Mouse (Mus musculus): Measurements from ENCODE around the gene Cd101. TPM values are rescaled to one million over a fixed set of nuclear protein-coding genes. Genes with fewer than 3 reads are reported as not detected.

Gene Cd101
- total RNA-seq, 2 experiments from 2014 or later, result 0.19 to 1.8 TPM

DNA sequence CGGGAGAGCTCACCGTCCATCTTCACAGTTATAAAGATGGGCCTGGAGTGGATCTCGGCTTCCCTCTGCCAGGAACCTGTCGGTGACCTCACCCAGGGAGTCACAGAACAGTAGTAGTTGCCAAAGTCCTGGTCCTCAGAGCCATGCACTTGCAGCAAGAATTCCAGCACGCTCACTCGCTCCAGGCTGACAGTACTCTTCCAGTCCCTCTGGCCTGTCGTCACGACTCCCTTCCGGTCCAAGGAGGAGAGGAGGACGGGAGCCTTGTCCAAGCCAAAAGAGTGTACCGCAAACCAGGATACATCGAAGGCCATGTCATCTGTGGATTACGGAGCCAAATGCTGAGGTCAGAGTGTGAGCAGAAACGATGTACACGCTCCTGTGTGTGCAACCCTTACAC lies 16.1 kb upstream of the Cd101 start:
- ATAC-seq (replicated peaks; ENCODE audit: low FRiP score, poor library complexity, severe bottlenecking), result no peak

DNA sequence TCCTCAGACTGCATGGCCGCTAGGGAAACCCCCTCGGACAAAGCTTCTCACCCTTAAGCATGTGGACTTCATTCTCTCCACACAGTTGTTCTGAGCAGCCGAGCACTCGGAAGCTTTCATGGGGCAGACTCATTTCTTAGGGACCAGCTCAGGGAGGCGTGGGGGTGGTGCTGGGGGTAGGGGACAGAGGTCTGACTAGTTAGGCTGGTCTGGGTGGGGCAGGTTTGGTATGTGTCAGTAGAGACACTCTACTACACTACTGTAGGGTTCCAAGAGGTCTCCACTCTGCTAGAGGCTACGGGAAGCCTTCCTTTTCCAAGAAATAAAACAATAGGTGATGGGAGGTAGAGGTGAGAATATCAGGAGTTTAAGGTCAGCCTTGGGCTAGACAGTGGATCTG lies 15.3 kb upstream of the Cd101 start:
- ATAC-seq (replicated peaks; ENCODE audit: low FRiP score, poor library complexity, severe bottlenecking), result no peak

DNA sequence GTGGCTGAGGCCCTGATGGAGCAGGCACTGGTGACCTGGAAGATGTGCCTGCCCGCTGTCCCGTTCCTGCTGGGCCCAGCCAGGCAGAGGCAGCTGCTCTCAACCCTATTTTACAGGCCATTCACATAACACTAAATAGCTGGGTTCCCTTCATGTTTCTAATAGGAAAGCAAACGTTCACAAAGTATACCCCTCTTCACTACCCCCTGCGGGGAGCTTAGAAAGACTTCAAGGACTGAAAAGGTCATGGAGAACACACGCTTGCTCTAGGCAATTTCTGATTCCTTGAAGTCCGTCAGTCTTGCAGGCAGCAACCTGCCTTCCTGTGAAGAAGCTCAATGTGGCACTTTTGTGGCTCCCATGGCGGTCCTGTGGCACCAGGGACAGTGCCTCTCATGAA lies 12.6 kb upstream of the Cd101 start:
- ATAC-seq (replicated peaks; ENCODE audit: low FRiP score, poor library complexity, severe bottlenecking), result no peak

DNA sequence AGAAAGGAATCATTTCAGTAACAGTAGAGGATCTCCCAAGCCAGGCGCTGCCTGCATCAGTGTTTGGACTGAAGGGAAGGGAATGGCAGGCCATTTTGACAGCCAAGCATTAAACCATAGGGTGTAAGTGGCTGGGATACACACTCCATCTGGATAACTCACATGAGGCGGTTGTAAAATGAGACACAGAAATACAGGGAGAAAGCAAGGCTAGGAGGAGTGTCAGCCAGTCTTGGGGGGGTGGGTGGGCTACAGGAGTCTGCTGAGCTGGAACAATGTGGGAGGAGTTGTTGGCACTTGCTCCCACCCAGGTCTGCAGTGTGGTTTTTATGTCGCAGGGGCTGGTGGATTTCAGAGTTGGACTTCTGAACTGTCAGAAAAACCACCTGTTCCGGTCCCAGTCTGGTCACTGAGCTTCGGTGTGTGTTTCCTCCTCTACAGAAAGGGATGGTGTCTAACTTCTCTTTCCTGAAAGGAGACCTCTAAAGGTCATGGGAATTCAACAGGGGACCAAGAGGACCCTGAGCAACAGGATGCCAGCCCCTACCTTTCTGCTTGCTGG lies 8.7 kb upstream of the Cd101 start:
- no peak for ATAC-seq (replicated peaks; ENCODE audit: low FRiP score, poor library complexity, severe bottlenecking)

DNA sequence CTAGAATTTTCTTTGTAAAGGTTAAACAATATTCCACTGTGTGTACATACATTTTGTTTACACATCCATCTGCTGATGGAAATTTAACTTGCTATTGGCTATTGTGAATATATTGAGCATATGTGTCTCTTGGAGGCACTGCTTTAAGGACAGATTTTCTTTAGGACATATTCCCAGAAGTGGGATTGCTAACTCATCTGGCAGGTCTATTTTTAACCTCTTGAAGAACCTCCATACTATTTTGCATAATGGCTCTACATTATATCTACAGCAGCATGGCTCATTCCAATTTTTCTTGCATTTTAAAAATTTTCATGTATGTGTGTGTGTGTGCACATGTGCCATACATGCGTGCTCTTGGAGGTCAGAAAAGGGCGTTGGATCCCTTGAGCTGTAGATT lies 6.6 kb upstream of the Cd101 start:
- ATAC-seq (replicated peaks; ENCODE audit: low FRiP score, poor library complexity, severe bottlenecking), result no peak

DNA sequence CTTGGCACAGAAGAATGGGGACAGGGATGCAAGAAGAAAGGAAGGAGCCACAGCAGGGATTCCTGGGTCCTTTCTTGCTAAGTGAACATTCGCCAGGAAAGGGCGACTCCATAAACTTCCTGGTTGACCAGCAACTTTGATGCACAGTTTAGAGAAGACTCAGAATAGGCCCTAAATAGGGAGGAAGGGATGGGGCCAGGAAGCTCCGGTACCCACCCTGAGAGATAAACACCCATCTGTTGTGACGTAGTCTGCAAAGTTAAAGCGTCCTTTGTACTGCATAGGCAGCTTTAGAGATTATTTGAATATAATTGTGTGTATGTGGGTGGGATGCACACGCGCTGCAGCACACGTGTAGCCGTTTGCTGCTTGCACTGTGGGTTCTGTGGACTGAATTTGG lies 5.2 kb upstream of the Cd101 start:
- ATAC-seq (replicated peaks; ENCODE audit: low FRiP score, poor library complexity, severe bottlenecking), result no peak

DNA sequence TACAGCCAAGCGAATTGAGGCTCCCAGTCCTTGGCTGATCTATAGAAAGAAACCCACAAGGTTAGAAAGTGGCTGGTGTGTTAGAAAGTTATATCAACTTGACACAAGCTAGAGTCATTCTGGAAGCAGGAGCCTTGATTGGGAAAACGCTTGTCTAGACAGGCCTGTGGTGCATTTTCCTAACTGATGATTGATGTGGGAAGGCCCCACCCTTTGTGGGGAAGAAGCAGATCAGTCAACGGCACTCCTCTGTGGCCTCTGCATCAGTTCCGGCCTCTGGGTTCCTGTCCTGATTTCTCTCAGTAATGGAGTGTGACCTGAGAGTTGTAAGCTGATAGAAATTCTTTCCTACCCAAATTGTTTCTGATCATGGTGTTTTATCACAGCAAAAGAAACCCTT lies 4.3 kb upstream of the Cd101 start:
- ATAC-seq (replicated peaks; ENCODE audit: low FRiP score, poor library complexity, severe bottlenecking), result no peak

DNA sequence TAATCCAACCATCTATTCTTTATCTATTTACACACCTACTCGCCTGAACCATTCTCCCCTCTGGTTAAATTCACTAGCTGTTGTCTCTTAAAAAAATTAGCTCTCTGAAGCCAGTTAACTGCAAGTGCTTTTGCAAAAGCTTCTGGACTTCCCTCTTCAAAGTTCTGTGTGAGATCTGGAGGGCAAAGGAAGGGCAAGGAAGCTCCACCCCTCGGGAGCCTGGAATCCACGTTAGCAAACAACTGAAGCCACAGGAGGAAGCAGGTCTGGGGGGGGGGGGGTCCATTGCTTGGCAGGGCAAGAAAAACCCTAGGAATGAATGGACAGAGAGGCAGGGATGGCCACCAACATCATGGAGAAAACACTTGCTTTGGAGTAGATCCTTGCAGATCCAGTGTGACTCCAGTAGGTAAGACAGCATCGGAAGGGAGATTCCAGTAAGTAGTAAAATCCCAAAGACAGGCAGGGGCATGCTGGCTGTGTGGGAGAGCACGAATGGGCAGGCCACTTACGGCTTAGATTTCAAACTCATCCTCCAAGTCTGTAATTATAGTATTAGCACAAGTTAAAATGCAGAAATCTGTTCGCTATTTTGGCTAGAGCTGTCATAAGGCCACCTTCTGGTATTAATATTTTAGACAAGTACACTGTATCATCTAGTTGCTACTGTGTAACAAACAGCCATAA lies 2.2 kb upstream of the Cd101 start:
- ATAC-seq (replicated peaks; ENCODE audit: low FRiP score, poor library complexity, severe bottlenecking), result no peak

DNA sequence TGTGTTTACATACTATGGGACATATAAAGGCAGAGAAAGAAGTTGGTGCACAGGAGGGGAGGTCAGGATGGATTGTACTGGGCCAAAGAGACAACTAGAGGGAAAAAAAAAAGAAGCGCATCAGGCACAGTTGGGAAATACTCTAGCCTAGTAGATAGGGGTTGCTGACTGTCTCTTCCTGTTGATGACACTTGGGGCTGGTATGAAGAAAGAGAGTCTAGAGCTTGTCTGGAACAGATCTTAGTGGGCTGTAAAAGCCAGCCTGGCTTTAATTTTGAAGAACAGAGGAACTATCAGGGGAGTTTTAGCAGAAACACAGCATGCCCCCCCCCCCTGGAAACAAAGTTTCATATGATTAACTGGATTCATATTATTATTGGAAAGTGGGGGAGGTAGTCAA lies 1.3 kb upstream of the Cd101 start:
- no peak for ATAC-seq (replicated peaks; ENCODE audit: low FRiP score, poor library complexity, severe bottlenecking)

DNA sequence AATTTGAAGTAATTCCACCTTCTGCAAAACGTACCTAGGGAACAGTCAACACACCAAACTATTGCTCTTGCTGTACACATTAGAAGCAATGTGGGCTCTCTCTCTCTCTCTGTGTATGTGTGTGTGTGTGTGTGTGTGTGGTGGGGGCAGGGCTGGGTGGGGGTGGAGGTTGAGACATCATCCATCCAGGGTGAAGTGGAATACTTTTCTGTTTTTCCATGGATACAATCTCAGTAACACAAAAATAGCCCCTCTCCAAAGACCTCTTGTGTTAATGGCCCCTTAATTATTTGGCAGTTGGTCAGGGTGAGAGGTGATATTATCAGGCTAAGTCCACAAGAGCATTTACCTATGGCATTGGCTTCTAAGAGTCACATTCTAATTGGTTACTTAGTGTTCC lies 2.6 kb downstream of the Cd101 start:
- ATAC-seq (replicated peaks; ENCODE audit: low FRiP score, poor library complexity, severe bottlenecking), result no peak

DNA sequence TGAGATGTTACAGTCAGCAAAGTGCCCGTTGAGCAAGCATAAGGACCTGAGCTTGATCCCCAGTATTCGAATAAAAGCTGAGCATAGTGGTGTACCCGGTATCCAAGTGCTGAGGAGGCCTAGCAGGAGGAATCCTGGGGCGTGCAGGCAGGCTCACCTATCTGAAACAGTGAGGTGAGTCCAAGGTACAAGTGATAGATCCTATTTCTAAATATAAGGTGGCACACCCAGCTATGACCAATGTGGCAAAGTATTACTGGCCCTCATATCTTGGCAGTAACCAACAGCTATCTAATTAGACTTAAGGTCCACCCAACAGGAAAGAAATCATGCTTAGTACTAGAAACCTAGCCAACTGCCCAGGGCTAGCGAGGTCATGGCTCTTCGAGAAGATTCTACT lies 6.4 kb downstream of the Cd101 start:
- no peak for ATAC-seq (replicated peaks; ENCODE audit: low FRiP score, poor library complexity, severe bottlenecking)

DNA sequence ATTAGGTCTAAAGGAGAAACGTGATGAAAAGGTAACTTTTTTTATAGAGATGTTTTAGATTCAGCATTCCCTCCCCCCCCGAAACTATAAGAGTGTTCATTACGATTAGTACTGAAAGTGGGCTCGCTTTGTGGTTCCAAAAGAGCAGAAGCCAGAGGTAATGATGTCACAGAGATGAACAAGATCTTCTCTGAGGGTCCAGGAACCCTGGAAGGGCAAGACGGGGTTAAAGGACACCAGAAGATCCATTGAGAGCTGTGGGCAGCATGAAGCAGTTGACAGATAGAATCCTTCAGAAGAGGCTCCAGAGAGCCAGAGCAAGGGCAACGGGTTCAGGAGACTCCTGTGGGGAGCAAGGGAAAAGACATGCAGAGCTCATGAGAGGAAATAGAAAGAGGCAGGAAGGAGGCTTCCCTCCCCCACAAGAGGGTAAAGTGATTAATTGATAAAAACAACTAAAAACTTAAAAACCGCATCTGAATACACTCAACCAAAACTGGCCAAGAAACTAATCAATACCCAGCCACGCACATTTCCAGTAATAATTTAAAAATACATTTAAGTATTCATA lies 7.8 kb downstream of the Cd101 start:
- ATAC-seq (replicated peaks; ENCODE audit: low FRiP score, poor library complexity, severe bottlenecking), result no peak

DNA sequence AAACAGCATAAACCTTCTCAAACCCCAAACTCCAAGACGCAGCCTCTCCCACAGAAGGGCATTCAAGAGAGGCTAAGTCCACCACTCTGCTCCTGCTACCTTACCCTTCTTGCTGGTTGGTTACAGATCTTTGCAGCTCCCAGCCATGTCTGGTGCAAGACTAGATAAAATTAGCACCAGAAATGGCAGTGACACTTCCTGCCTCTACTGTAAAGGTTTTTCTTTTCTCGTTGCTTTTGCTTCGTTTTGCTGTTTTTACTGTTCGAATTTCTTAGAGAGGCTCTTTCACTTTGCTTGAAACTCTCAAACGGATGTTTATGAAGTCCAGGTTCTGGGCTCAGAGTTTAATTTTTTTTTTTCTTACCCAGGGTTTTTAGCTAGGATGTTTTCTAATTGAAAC lies 8.3 kb downstream of the Cd101 start:
- no peak for ATAC-seq (replicated peaks; ENCODE audit: low FRiP score, poor library complexity, severe bottlenecking)

DNA sequence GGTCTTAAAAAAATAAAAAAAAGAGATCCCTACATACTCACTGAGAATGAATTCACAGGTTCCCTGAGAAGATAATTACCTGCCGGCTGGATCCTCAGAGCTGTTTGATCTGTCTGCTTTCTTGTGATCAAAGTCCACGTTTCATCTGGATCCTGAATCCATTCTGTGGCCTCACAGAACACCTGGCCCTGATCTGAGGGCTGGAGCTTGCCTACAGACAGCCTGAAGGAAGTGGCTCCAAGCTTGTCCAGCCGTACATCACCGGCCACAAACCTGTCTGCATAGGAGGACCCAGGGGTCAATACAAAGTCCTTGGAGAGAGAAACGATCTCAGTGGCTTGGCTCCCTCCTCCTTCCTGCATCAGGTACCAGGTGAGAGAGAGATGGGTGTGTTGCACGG lies 10.9 kb downstream of the Cd101 start:
- ATAC-seq (replicated peaks; ENCODE audit: low FRiP score, poor library complexity, severe bottlenecking), result no peak

DNA sequence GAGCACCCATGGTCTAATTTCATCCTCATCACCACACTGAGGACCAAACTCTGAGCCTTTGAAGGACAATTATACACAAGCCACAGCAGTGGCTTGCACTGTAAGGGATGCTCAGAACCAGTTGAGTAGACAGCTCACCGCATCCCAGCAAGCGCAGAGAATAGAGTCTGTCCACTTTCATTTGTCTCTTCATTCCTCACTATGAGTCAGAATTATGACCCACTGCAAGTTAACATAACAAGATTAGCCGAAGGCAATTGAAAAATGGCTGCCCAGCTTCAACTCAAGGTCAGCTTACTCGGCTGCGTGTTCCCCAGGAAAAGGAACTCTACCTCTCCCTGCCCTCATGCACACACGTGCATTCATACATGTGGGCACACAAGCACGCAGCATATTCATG lies 13.3 kb downstream of the Cd101 start:
- ATAC-seq (replicated peaks; ENCODE audit: low FRiP score, poor library complexity, severe bottlenecking), result no peak

DNA sequence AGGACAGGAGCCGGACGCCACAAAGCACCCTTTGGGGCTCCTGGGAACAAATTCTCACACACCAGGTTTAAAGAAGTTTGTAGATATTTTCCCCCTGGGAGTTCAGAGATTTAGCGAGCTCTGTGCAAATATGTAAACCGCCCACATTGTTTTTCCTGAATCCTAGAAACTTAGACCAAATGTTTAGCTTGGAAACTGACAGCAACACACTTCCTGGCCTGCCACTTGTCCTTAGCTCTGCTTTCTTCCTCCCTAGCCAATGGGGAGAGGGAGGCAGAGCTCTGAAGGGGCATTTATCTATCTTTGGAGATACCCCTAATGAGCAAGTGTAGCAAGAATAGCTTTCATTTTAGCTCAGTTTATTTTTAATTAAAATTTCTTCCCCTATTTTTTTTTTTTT lies 14.1 kb downstream of the Cd101 start:
- no peak for ATAC-seq (replicated peaks; ENCODE audit: low FRiP score, poor library complexity, severe bottlenecking)

DNA sequence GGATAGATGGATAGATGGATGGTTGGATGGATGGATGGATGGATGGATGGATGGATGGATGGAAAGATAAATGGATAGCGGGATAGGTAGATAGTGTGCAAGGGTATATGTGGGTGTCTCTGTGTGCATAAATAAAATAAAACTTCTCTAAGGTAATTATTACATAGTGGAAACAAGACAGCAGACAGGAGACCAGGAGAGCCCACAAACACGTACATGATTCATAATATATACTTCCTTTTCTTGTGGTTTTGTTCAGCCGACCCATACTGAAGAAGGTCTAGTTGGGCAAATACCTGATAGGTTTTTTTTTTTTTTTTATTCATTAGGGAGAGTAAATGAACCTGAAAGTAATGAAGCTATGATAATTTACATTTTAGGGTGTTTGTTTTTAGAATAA lies 15.8 kb downstream of the Cd101 start:
- ATAC-seq (replicated peaks; ENCODE audit: low FRiP score, poor library complexity, severe bottlenecking), result no peak

DNA sequence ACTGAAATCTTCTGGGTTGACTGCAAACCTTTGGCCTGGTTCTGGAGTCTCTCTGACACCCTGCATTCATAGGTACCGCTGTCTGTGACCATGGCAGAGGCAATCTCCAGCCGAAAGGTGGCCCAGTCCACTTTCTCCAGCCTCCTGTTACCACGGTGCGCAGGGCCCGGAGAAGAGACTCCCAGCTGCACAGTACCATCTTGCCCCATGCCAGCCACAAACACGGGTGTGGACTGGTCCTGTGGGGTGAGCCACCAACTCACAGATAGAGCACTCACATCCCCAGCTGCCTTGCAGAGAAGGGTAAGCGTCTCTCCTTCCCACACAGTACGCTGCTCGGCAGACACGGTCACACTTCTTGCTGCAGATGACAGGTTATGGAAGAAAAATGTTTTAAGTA lies 16.4 kb downstream of the Cd101 start:
- ATAC-seq (replicated peaks; ENCODE audit: low FRiP score, poor library complexity, severe bottlenecking), result no peak

DNA sequence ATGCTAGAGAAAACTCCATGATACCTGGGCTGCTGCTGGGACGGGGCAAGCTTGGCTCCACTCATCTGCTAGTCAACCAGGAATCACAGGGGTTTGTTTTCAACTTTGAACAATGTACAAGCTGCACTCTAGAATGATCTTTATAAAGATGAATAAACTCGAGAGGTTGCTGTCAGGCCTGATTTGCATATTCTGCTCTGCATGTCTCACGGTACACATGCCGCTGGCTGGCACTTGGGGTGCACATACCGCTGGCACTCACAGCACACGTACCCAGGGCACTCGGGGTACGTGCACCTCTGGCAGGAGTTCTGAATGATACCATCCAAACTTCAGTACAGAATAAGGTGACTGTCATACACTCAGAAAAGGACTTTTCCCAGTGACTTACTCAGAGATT lies 16.8 kb downstream of the Cd101 start:
- ATAC-seq (replicated peaks; ENCODE audit: low FRiP score, poor library complexity, severe bottlenecking), result no peak

DNA sequence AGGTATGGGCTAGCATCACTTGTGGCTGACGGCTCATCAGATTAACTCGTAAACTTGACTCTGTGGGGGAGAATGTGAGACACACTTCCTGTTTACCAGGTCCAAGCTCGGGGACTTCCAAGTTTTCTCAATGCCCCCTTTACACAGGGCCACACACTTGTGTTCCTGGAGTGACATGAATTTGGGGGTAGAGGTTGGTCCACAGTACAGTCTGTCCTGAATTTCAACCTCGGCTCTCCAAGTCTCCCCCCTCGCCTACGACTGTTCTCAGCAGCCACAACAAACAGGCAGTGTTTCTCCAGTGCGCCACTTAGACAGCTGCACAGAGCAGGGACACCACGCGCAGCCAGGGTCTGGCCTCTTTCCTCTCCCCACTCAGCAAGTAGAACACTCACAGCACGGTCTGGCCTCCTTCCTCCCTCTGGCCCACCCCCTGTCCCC lies 17.2 kb downstream of the Cd101 start:
- no peak for ATAC-seq (replicated peaks; ENCODE audit: low FRiP score, poor library complexity, severe bottlenecking)

DNA sequence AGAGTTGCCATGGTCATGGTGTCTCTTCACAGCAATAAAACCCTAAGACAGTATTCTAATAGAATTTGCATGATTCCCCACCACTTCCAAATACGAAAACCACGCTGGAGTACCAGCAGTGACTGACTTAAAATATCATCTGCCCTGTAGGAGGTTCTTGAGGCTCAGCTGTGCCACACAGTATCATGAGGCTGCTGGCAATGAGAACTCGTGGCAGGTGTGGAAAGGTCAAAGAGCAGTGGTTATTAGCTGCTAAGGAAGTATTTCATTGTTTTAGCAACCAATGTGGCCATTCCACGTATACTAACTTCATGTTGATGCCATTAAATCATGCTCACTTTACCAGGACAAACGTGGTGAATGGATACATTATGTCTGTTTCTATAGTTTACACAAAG lies 18.2 kb downstream of the Cd101 start:
- no peak for ATAC-seq (replicated peaks; ENCODE audit: low FRiP score, poor library complexity, severe bottlenecking)
